Comparison of ENCODE assay signal across 15 mouse cellular contexts in the genomic region with DNA sequence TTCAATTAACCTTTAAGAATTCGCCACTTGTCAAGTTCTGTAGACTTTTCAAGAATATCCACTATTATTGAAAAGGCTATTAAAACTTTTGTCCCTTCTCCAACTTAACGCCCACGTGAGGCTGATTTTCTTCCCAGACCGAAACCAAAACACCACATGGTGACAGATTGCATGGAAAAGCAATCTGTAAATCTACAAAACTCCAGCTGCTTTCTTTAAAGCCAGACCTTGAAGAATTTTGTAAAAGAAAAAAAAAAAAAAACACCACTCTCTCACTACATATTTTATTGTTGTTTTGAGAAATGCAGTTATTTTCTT.
DNase-seq lines count a peak whose midpoint lies in the region; ATAC-seq lines count a peak whose summit lies in the region.
"Had no signal": no experiment of that assay in that cellular context is flagged by ENCODE, and none has a peak within 500 bp of the region (broad histone marks: within the 10 kb centered on the region; RNA-seq: fewer than 3 reads in every experiment).

No protein-coding gene starts in this region.

- ATAC-seq in forebrain, embryonic 14.5 days = no peak
- ATAC-seq in forebrain, embryonic 13.5 days = no peak
- ATAC-seq: hindbrain, embryonic 16.5 days had no signal

- H3K9ac ChIP-seq in forebrain, embryonic 14.5 days (ENCODE audit: low read length) = no peak overlapping the region
- no peak overlapping the region for H3K9ac ChIP-seq in forebrain, embryonic 13.5 days
- H3K9ac ChIP-seq: heart, embryonic 15.5 days; midbrain, embryonic 12.5 days had no signal

- DNase-seq in forebrain, embryonic 14.5 days (ENCODE audit: low spot score) = peak; percentile 59
- peak; percentile 10 for DNase-seq in heart, postnatal 4 days
- DNase-seq in heart, embryonic 10.5 days (ENCODE audit: low spot score) = no peak
- DNase-seq in adipocyte (ENCODE audit: low spot score) = peak; percentile 18
- DNase-seq in layer of hippocampus, adult 9-11 months = peak; percentile 38
- no peak for DNase-seq in cerebellum, postnatal 36 days
- no peak for DNase-seq in spleen, postnatal 14 days (ENCODE audit: low spot score in 2 of 2)
- DNase-seq: adrenal gland, postnatal 10 days; kidney, adult 2 months; lung, postnatal 4 days; thymus, adult 2 months had no signal

- WGBS in forebrain, embryonic 14.5 days = 63% methylated on average over 4 of the region's 4 CpGs
- 67% methylated on average over 4 of the region's 4 CpGs for WGBS in forebrain, embryonic 13.5 days
- 71% methylated on average over 4 of the region's 4 CpGs for WGBS in heart, embryonic 10.5 days

- no peaks in the 10 kb centered on the region for H3K9me3 ChIP-seq in forebrain, embryonic 14.5 days (replicated peaks; ENCODE audit: control insufficient read depth, low read length)
- H3K9me3 ChIP-seq in forebrain, embryonic 13.5 days (replicated peaks) = no peaks in the 10 kb centered on the region
- H3K9me3 ChIP-seq in heart, embryonic 10.5 days = no peaks in the 10 kb centered on the region
- H3K9me3 ChIP-seq: heart, embryonic 15.5 days; midbrain, embryonic 12.5 days had no signal

- H3K4me2 ChIP-seq in forebrain, embryonic 14.5 days (ENCODE audit: low read length) = no peak overlapping the region
- no peak overlapping the region for H3K4me2 ChIP-seq in forebrain, embryonic 13.5 days
- H3K4me2 ChIP-seq: heart, embryonic 15.5 days; midbrain, embryonic 12.5 days had no signal

- no peak overlapping the region for H3K27ac ChIP-seq in forebrain, embryonic 14.5 days (ENCODE audit: low read depth, low read length)
- H3K27ac ChIP-seq in forebrain, embryonic 13.5 days = no peak overlapping the region
- H3K27ac ChIP-seq in heart, embryonic 10.5 days = no peak overlapping the region
- H3K27ac ChIP-seq: heart, embryonic 15.5 days; midbrain, embryonic 12.5 days had no signal

- no peaks in the 10 kb centered on the region for H3K27me3 ChIP-seq in forebrain, embryonic 14.5 days (replicated peaks; ENCODE audit: control insufficient read depth, insufficient read depth, low read length)
- no peaks in the 10 kb centered on the region for H3K27me3 ChIP-seq in forebrain, embryonic 13.5 days
- H3K27me3 ChIP-seq in heart, embryonic 10.5 days (ENCODE audit: insufficient read depth, poor library complexity, severe bottlenecking) = no peaks in the 10 kb centered on the region
- H3K27me3 ChIP-seq: heart, embryonic 15.5 days; midbrain, embryonic 12.5 days had no signal

- H3K4me1 ChIP-seq in forebrain, embryonic 14.5 days (ENCODE audit: control insufficient read depth, insufficient read depth, low read length) = no peaks in the 10 kb centered on the region
- H3K4me1 ChIP-seq in forebrain, embryonic 13.5 days = no peaks in the 10 kb centered on the region
- H3K4me1 ChIP-seq in heart, embryonic 10.5 days = no peaks in the 10 kb centered on the region
- H3K4me1 ChIP-seq: heart, embryonic 15.5 days; midbrain, embryonic 12.5 days had no signal

- H3K36me3 ChIP-seq in forebrain, embryonic 14.5 days (ENCODE audit: control insufficient read depth, insufficient read depth, low read length) = no peaks in the 10 kb centered on the region
- H3K36me3 ChIP-seq in forebrain, embryonic 13.5 days (ENCODE audit: poor library complexity, severe bottlenecking) = no peaks in the 10 kb centered on the region
- H3K36me3 ChIP-seq in heart, embryonic 10.5 days = no peaks in the 10 kb centered on the region
- H3K36me3 ChIP-seq: heart, embryonic 15.5 days; midbrain, embryonic 12.5 days had no signal

- H3K4me3 ChIP-seq in forebrain, embryonic 14.5 days (ENCODE audit: low read depth, low read length) = no peak overlapping the region
- H3K4me3 ChIP-seq in forebrain, embryonic 13.5 days = no peak overlapping the region
- no peak overlapping the region for H3K4me3 ChIP-seq in heart, embryonic 10.5 days
- H3K4me3 ChIP-seq: heart, embryonic 15.5 days; midbrain, embryonic 12.5 days had no signal

Comparison
In these comparisons a context has a peak if more than half of its experiments do, and no peak if none do; other contexts are left out.
1. DNase-seq: peak in forebrain, embryonic 14.5 days (single experiment), heart, postnatal 4 days (single experiment), adipocyte (single experiment) and layer of hippocampus, adult 9-11 months (single experiment); none in heart, embryonic 10.5 days (single experiment), cerebellum, postnatal 36 days (0 of 2) and spleen, postnatal 14 days (0 of 2).